Mouse (Mus musculus) midbrain, embryonic 15.5 days (tissue): ENCODE data around the gene Slc22a7. TPM values are rescaled to one million over a fixed set of nuclear protein-coding genes. Genes with fewer than 3 reads are reported as not detected.

Source experiments
- ATAC-seq: fragments of 200-750 bp; cut with Nextera tagmentation; replicated peaks from 2 replicates; pipeline ENCODE4 v1.8.0; 2017; ENCODE audit warnings: moderate TSS enrichment
- H3K27ac ChIP-seq: fragments of 300-500 bp; sonication (generic); 2 replicates; pipeline ENCODE4 v1.5.1; 2015; ENCODE audit warnings: mild to moderate bottlenecking, inconsistent platforms
- H3K27me3 ChIP-seq: fragments of 300-500 bp; sonication (generic); replicated peaks from 2 replicates; pipeline ENCODE4 v1.6.1; 2015; ENCODE audit warnings: inconsistent platforms
- H3K36me3 ChIP-seq: fragments of 300-500 bp; sonication (generic); replicated peaks from 2 replicates; pipeline ENCODE4 v1.6.1; 2015; ENCODE audit warnings: inconsistent platforms
- H3K4me1 ChIP-seq: fragments of 300-500 bp; sonication (generic); 2 replicates; pipeline ENCODE4 v1.6.1; 2015; ENCODE audit warnings: inconsistent platforms
- H3K4me2 ChIP-seq: fragments of 300-500 bp; sonication (generic); 2 replicates; pipeline ENCODE4 v1.6.1; 2015; ENCODE audit warnings: inconsistent platforms, mild to moderate bottlenecking, moderate library complexity
- H3K4me3 ChIP-seq: fragments of 300-500 bp; sonication (generic); 2 replicates; pipeline ENCODE4 v1.5.1; 2015; ENCODE audit warnings: mild to moderate bottlenecking, inconsistent platforms
- H3K9ac ChIP-seq: fragments of 300-500 bp; sonication (generic); 2 replicates; pipeline ENCODE4 v1.6.1; 2015; ENCODE audit warnings: mild to moderate bottlenecking, inconsistent platforms
- H3K9me3 ChIP-seq: fragments of 300-500 bp; sonication (generic); 2 replicates; pipeline ENCODE4 v1.6.1; 2016; ENCODE audit warnings: inconsistent platforms
- WGBS: fragments of 180-500 bp; shearing (Covaris S2); methylation state at CpG from one replicate; pipeline ENCODE4 v1.1.7; 2015; ENCODE audit warnings: mixed read lengths; 5-methylcytosine and 5-hydroxymethylcytosine counted together
- polyA plus RNA-seq: library from polyadenylated mRNA; unstranded; fragments of >200 nt; fragmentation: Nextera tagmentation; extraction: Ambion mirVana; gene quantifications from 2 replicates; pipeline ENCODE4 v1.2.1, GENCODE M21; 2015

The Slc22a7 gene
- polyA plus RNA-seq, 1 experiment from 2014 or later = not detected

GRCm38 (mm10) chr17:46458439-46458838 lies 20.2 kb upstream of the Slc22a7 start:
- H3K27me3 ChIP-seq = no peaks in the 10 kb centered on the region
- no peak overlapping the region for H3K27ac ChIP-seq
- WGBS = 40% methylated on average over 3 of the region's 3 CpGs
- no peak overlapping the region for H3K4me2 ChIP-seq
- H3K36me3 ChIP-seq = no peaks in the 10 kb centered on the region
- no peak overlapping the region for H3K9ac ChIP-seq
- peaks cover 35% of the 10 kb centered on the region for H3K4me1 ChIP-seq
- no peaks in the 10 kb centered on the region for H3K9me3 ChIP-seq
- no peak overlapping the region for H3K4me3 ChIP-seq
- ATAC-seq = no peak

- Histone ChIP-seq H3K36me3 (no peaks in the 10 kb centered on the region), H3K9me3 (no peaks in the 10 kb centered on the region), H3K27me3 (no peaks in the 10 kb centered on the region), H3K4me3 (no peak overlapping the region), H3K27ac (no peak overlapping the region), H3K9ac (no peak overlapping the region), H3K4me2 (no peak overlapping the region), H3K4me1 (peaks cover 41% of the 10 kb centered on the region)
- no peak for ATAC-seq
- WGBS = 15% methylated on average over 10 of the region's 10 CpGs
Observed at GRCm38 (mm10) chr17:46457791-46458190, 19.5 kb upstream of the Slc22a7 start.

- 0 out of 2 replicates have a peak, but pooled peaks have one; percentile 27 for ATAC-seq
- peaks cover 36% of the 10 kb centered on the region for H3K4me1 ChIP-seq
- H3K27me3 ChIP-seq = no peaks in the 10 kb centered on the region
- H3K4me2 ChIP-seq = peak overlapping the region; percentile 63
- peak overlapping the region; percentile 17 for H3K4me3 ChIP-seq
- H3K9ac ChIP-seq = 0 out of 2 replicates have a peak overlapping the region, but pooled peaks have one; percentile 1
- H3K9me3 ChIP-seq = no peaks in the 10 kb centered on the region
- H3K27ac ChIP-seq = no peak overlapping the region
- no peaks in the 10 kb centered on the region for H3K36me3 ChIP-seq
- WGBS = 1% methylated on average over 33 of the region's 33 CpGs
Observed at GRCm38 (mm10) chr17:46455110-46455691, 16.9 kb upstream of the Slc22a7 start.

DNA sequence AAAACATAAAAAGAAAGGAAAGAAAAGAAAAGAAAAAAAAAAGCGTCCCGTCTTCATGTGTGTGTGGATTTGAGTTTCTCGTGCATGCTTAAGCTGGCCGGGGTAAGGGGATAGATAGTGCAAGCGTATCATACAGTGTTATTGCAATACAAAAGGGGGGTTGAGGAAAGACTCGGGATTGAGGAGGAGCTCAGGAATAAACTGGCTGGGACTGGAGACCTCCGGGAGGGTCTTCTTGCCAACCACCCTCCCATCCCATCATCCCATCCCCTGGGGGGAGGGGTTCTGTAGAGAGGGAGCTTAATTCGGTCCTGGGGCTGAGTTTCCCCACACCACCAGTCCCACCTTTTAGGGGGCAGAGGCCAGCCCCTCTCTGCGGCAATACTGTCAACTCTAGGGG lies 16.3 kb upstream of the Slc22a7 start:
- Histone ChIP-seq H3K27ac (peak overlapping the region; percentile 13; the same call in 1 of the 2 replicates), H3K4me2 (peak overlapping the region; percentile 63), H3K27me3 (no peaks in the 10 kb centered on the region), H3K9me3 (no peaks in the 10 kb centered on the region), H3K4me3 (peak overlapping the region; percentile 28), H3K36me3 (no peaks in the 10 kb centered on the region), H3K4me1 (peaks cover 36% of the 10 kb centered on the region), H3K9ac (no peak overlapping the region)
- 2% methylated on average over 9 of the region's 9 CpGs for WGBS
- peak; percentile 57 for ATAC-seq

DNA sequence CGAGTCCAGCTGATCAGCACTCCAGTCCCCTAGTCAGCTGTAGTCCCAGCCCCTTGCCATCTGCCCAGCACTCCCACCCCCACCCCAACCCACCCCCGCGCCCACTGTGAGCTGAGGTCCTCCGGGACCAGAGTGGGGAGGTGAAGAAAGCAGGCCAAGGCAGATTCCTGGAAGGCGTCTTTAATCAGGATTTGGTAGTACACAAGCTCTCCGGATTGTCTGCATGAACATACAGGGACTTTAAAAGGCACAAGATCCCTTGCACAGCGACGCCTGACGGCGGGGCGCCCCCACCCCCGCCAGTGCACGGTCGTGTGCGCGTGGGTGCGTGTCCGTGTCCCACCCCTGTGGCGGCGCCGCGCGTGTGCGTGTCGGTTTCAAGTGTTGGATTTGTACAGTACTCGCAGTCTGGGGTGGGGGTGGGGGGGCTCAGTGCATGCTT lies 15.7 kb upstream of the Slc22a7 start:
- Histone ChIP-seq H3K27ac (peak overlapping the region; percentile 60; the same call in 1 of the 2 replicates), H3K4me2 (peak overlapping the region; percentile 63), H3K4me3 (peak overlapping the region; percentile 28), H3K4me1 (peaks cover 36% of the 10 kb centered on the region), H3K27me3 (no peaks in the 10 kb centered on the region), H3K36me3 (no peaks in the 10 kb centered on the region), H3K9ac (peak overlapping the region; percentile 44; the same call in 1 of the 2 replicates), H3K9me3 (no peaks in the 10 kb centered on the region)
- peak; percentile 41 for ATAC-seq
- WGBS = under 1% methylated on average over 26 of the region's 26 CpGs

DNA sequence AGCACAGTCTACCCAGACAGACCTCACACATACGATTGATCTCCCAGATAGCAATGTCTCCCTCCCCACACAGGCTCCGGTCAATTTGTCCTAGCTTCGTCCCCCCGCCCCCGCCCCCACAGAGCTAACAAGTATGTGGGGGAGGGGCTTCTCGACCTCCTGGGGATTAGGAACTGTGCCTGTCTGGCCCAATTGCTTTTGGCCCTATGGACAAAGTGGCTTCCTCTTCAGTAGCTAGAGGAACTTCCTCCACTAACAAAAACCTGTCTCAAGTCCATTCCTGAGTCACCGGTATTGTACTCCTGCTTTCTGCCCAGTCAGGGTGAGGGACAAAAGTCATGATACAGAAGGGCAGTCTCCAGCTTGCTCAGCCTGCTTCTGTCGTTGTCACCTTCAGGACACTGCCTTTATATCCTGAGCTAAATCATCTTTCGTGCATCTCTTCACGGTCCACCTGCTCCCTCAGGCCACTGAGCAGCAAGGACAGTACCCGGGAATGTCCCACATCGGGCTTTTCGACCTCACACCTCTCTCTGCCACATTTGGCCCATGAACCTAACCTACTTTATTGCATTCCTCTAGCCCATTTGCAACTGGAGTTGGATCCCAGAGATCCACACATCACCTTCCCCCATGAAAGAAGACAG lies 15.2 kb upstream of the Slc22a7 start:
- Histone ChIP-seq H3K9ac (no peak overlapping the region), H3K4me3 (no peak overlapping the region), H3K4me1 (peaks cover 36% of the 10 kb centered on the region), H3K9me3 (no peaks in the 10 kb centered on the region), H3K27ac (peak overlapping the region; percentile 60; the same call in 1 of the 2 replicates), H3K27me3 (no peaks in the 10 kb centered on the region), H3K36me3 (no peaks in the 10 kb centered on the region), H3K4me2 (peak overlapping the region; percentile 63)
- 8% methylated on average over 13 of the region's 13 CpGs for WGBS
- no peak for ATAC-seq

DNA sequence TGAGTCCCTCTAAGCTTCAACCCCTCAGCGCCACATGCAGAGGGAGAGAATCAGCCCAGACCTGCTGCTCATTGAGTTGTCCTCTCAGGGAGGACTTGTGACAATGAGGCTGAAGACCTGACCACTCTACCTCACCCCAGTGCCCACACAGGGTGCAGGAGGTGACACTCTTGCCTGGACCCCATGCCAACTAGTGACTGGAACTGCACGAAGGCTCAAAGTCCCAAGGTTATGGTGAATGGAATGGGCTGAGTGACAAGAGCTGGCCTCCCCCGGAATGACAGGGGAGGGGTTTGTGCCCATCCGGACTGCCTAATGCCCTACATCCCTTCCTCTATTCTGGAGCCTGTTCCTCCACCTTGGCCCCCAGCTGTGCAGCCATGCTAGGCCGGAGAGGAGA lies 14.4 kb upstream of the Slc22a7 start:
- H3K4me2 ChIP-seq = no peak overlapping the region
- H3K27ac ChIP-seq = no peak overlapping the region
- no peaks in the 10 kb centered on the region for H3K27me3 ChIP-seq
- ATAC-seq = no peak
- no peak overlapping the region for H3K9ac ChIP-seq
- WGBS = 40% methylated on average over 5 of the region's 5 CpGs
- peaks cover 36% of the 10 kb centered on the region for H3K4me1 ChIP-seq
- no peaks in the 10 kb centered on the region for H3K9me3 ChIP-seq
- no peak overlapping the region for H3K4me3 ChIP-seq
- H3K36me3 ChIP-seq = no peaks in the 10 kb centered on the region

DNA sequence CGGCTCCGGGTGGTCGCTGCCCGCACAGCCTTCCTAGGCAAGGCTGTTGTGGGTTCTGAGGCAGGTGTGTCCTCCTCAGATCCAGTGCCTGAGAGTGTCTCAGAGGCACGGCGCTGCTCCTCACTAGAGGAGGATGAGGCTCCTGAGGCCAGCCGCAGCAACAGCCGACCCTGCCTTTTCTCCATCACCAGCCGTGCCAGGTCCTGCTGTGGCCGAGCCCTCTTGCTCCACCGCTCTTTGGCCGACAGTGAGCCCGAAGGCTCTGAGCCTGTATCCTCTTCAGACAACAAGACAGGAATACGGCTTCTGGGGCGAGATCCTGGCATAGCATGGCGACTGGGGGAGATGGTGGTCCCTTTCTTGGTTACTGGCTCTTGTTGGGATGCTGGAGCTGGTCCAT lies 8.0 kb upstream of the Slc22a7 start:
- Histone ChIP-seq H3K27ac (no peak overlapping the region), H3K36me3 (no peaks in the 10 kb centered on the region), H3K4me3 (no peak overlapping the region), H3K4me2 (no peak overlapping the region), H3K27me3 (peaks cover 32% of the 10 kb centered on the region), H3K9ac (no peak overlapping the region), H3K4me1 (peaks cover 8% of the 10 kb centered on the region; the same call in 1 of the 2 replicates), H3K9me3 (no peaks in the 10 kb centered on the region)
- no peak for ATAC-seq
- WGBS = 88% methylated on average over 16 of the region's 16 CpGs

GRCm38 (mm10) chr17:46444839-46445579 lies 6.8 kb upstream of the Slc22a7 start:
- Histone ChIP-seq H3K4me3 (no peak overlapping the region), H3K4me1 (peaks cover 8% of the 10 kb centered on the region; the same call in 1 of the 2 replicates), H3K27ac (no peak overlapping the region), H3K9me3 (no peaks in the 10 kb centered on the region), H3K36me3 (no peaks in the 10 kb centered on the region), H3K27me3 (peaks cover 32% of the 10 kb centered on the region), H3K9ac (no peak overlapping the region), H3K4me2 (peak overlapping the region; percentile 27; the same call in 1 of the 2 replicates)
- no peak for ATAC-seq
- 8% methylated on average over 49 of the region's 50 CpGs for WGBS

DNA sequence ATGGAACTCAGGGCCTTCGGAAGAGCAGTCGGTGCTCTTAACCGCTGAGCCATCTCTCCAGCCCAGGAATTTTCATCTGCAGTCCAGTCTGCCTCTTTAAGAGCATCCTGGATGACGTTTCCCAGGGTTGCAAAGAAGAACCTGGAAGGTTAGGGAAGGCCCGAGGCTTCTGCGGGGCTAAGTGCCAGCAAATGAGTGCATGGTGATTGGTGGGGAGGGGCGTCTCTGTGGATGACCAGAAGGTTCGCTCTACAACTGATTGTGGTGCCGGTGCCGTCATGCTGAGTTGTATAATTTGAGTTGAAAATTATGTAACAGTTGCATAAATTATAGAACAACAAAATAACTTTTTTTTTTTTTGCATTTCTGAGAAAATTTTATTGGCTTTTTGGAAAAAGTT lies 919 bp upstream of the Slc22a7 start:
- no peak for ATAC-seq
- no peaks in the 10 kb centered on the region for H3K9me3 ChIP-seq
- no peaks in the 10 kb centered on the region for H3K36me3 ChIP-seq
- H3K4me3 ChIP-seq = no peak overlapping the region
- H3K4me1 ChIP-seq = 0 out of 2 replicates have a peak, but pooled peaks cover 14% of the 10 kb centered on the region
- 90% methylated on average over 10 of the region's 10 CpGs for WGBS
- H3K9ac ChIP-seq = no peak overlapping the region
- H3K27ac ChIP-seq = no peak overlapping the region
- H3K4me2 ChIP-seq = no peak overlapping the region
- H3K27me3 ChIP-seq = peaks cover 7% of the 10 kb centered on the region; the same call in 1 of the 2 replicates

DNA sequence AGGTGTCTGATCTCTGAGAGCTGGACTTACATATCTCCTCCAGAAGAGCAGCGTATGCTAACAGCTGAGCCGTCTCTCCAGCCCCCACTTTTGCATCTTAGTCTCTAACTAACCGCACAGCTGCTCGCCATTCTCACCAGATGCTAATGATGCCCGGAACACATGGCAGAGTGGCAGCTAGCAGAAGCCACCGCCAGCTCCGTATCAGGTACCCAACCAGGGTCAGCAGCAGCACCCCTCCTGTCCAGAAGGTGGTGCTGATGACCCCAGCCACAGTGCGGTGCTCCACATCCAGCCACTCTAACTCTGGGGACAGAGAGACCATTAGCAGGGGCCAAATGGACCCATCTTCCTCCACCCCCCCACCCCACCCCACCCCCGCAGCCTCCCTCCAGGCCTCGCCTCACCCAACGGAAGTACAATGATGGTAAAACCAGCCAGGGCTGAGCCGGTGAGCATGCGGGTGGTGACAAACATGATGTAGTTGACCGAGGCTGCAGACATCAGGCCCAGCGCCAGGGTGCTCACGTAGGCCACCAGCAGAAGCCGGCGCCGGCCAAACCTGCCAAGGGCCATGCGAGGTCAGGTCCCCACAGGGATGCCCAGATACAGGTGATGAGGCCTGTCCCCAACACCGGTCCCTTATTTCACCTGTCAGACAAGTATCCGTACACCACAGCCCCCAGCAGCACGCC lies 1.4 kb downstream of the Slc22a7 start:
- 0 out of 2 replicates have a peak, but pooled peaks cover 9% of the 10 kb centered on the region for H3K4me1 ChIP-seq
- no peaks in the 10 kb centered on the region for H3K27me3 ChIP-seq
- no peaks in the 10 kb centered on the region for H3K36me3 ChIP-seq
- ATAC-seq = peak; percentile 45
- no peak overlapping the region for H3K4me3 ChIP-seq
- no peak overlapping the region for H3K27ac ChIP-seq
- peak overlapping the region; percentile 14; the same call in 1 of the 2 replicates for H3K4me2 ChIP-seq
- H3K9ac ChIP-seq = no peak overlapping the region
- 22% methylated on average over 23 of the region's 23 CpGs for WGBS
- no peaks in the 10 kb centered on the region for H3K9me3 ChIP-seq

GRCm38 (mm10) chr17:46433627-46434026 lies 4.6 kb downstream of the Slc22a7 start:
- no peaks in the 10 kb centered on the region for H3K27me3 ChIP-seq
- WGBS = 4% methylated on average over 17 of the region's 17 CpGs
- H3K4me2 ChIP-seq = peak overlapping the region; percentile 22
- H3K4me3 ChIP-seq = no peak overlapping the region
- no peak overlapping the region for H3K27ac ChIP-seq
- ATAC-seq = 0 out of 2 replicates have a peak, but pooled peaks have one; percentile 6
- 0 out of 2 replicates have a peak, but pooled peaks cover 9% of the 10 kb centered on the region for H3K4me1 ChIP-seq
- H3K9ac ChIP-seq = no peak overlapping the region
- H3K9me3 ChIP-seq = no peaks in the 10 kb centered on the region
- no peaks in the 10 kb centered on the region for H3K36me3 ChIP-seq
